Mouse (Mus musculus) liver, embryonic 13.5 days (tissue): Measurements from ENCODE around the gene Ndrg2. TPM values are rescaled to one million over a fixed set of nuclear protein-coding genes. Genes with fewer than 3 reads are reported as not detected.

ENCODE experiments used
- ATAC-seq: fragments of 200-750 bp; cut with Nextera tagmentation; 2 replicates; pipeline ENCODE4 v1.8.0; 2017; ENCODE audit warnings: low read depth, mild to moderate bottlenecking, moderate number of reproducible peaks, moderate library complexity
- DNase-seq: peaks from one replicate; pipeline ENCODE4 v3.0.0; 2022
- H3K27ac ChIP-seq: fragments of 300-500 bp; sonication (generic); 2 replicates; pipeline ENCODE4 v1.5.1; 2015; ENCODE audit warnings: moderate library complexity, mild to moderate bottlenecking, inconsistent platforms
- H3K27me3 ChIP-seq: fragments of 300-500 bp; sonication (generic); 2 replicates; pipeline ENCODE4 v1.6.1; 2015; ENCODE audit warnings: mild to moderate bottlenecking, inconsistent platforms
- H3K36me3 ChIP-seq: fragments of 300-500 bp; sonication (generic); 2 replicates; pipeline ENCODE4 v1.6.1; 2015; ENCODE audit warnings: mild to moderate bottlenecking, inconsistent platforms
- H3K4me1 ChIP-seq: fragments of 300-500 bp; sonication (generic); replicated peaks from 2 replicates; pipeline ENCODE4 v1.6.1; 2015; ENCODE audit warnings: inconsistent platforms
- H3K4me2 ChIP-seq: fragments of 300-500 bp; sonication (generic); 2 replicates; pipeline ENCODE4 v1.6.1; 2015; ENCODE audit warnings: inconsistent platforms, mild to moderate bottlenecking, moderate library complexity
- H3K4me3 ChIP-seq: fragments of 300-500 bp; sonication (generic); replicated peaks from 2 replicates; pipeline ENCODE4 v1.5.1; 2015; ENCODE audit warnings: mild to moderate bottlenecking, inconsistent platforms
- H3K9ac ChIP-seq: fragments of 300-500 bp; sonication (generic); 2 replicates; pipeline ENCODE4 v1.6.1; 2015; ENCODE audit warnings: mild to moderate bottlenecking, inconsistent platforms
- H3K9me3 ChIP-seq: fragments of 300-500 bp; sonication (generic); replicated peaks from 2 replicates; pipeline ENCODE4 v1.6.1; 2016; ENCODE audit warnings: inconsistent platforms
- WGBS: fragments of 180-500 bp; shearing (Covaris S2); methylation state at CpG from one replicate; pipeline ENCODE4 v1.1.7; 2015; ENCODE audit not compliant: insufficient replicate concordance; 5-methylcytosine and 5-hydroxymethylcytosine counted together
- polyA plus RNA-seq: library from polyadenylated mRNA; unstranded; fragments of >200 nt; fragmentation: Nextera tagmentation; extraction: Ambion mirVana; gene quantifications from 2 replicates; pipeline ENCODE4 v1.2.1, GENCODE M21; 2015

Gene Ndrg2
- polyA plus RNA-seq, 1 experiment from 2014 or later: 16.1 TPM

GRCm38 (mm10) chr14:51893094-51893794 lies 20.7 kb downstream of the Ndrg2 start:
- peaks cover 34% of the 10 kb centered on the region for H3K36me3 ChIP-seq
- no peak overlapping the region for H3K27ac ChIP-seq
- H3K9me3 ChIP-seq: no peaks in the 10 kb centered on the region
- no peaks in the 10 kb centered on the region for H3K27me3 ChIP-seq
- peaks cover 29% of the 10 kb centered on the region for H3K4me1 ChIP-seq
- 0 out of 2 replicates have a peak overlapping the region, but pooled peaks have one; percentile 10 for H3K9ac ChIP-seq
- H3K4me2 ChIP-seq: 0 out of 2 replicates have a peak overlapping the region, but pooled peaks have one; percentile 19
- DNase-seq (no peak), ATAC-seq (peak; percentile 63; the same call in 1 of the 2 replicates)
- no peak overlapping the region for H3K4me3 ChIP-seq
- whole genome bisulfite sequencing: 41% methylated on average over 10 of the region's 10 CpGs

- Histone ChIP-seq H3K9me3 (no peaks in the 10 kb centered on the region), H3K27ac (no peak within 1 kb of the TSS), H3K4me3 (no peak within 1 kb of the TSS), H3K9ac (peak within 1 kb of the TSS; percentile 10; the same call in 1 of the 2 replicates), H3K4me1 (peaks cover 29% of the 10 kb centered on the region), H3K4me2 (0 out of 2 replicates have a peak within 1 kb of the TSS, but pooled peaks have one; percentile 19), H3K27me3 (no peaks in the 10 kb centered on the region), H3K36me3 (peaks cover 42% of the 10 kb centered on the region)
- no peak for DNase-seq
- WGBS: 85% methylated on average over 9 of the region's 9 CpGs
- no peak for ATAC-seq
Observed at GRCm38 (mm10) chr14:51892191-51892939, 21.6 kb downstream of the Ndrg2 start, which contains the start of gene Slc39a2. Gene Slc39a2 (plus strand): TSS chr14:51892889.

- Histone ChIP-seq H3K4me1 (peaks cover 34% of the 10 kb centered on the region), H3K9ac (no peak overlapping the region), H3K4me3 (no peak overlapping the region), H3K9me3 (no peaks in the 10 kb centered on the region), H3K4me2 (no peak overlapping the region), H3K27ac (no peak overlapping the region), H3K27me3 (no peaks in the 10 kb centered on the region), H3K36me3 (peaks cover 51% of the 10 kb centered on the region)
- no peak for ATAC-seq
- DNase-seq: no peak
- WGBS: 82% methylated on average over 6 of the region's 6 CpGs
Observed at GRCm38 (mm10) chr14:51889833-51890232, 24.1 kb downstream of the Ndrg2 start.

DNA sequence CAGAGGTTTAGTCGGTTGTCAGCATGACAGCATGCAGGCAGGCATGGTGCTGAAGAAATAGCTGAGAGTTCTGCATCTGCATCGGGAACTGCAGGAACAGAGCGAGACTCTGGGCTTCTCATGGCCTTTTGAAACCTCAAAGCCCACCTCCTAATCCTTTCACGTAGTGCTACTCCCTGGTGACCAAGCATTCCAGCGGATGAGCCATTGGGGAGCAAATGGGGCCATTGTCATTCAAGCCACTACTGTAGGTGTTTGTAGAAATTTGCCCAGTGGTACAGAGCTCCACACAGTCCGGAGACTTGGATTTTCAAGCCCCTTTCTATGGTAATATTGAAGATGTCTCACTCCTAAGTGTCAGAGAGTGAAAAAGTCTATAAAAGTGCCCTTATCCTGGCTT lies 27.9 kb downstream of the Ndrg2 start:
- ATAC-seq: no peak
- 68% methylated on average over 6 of the region's 6 CpGs for WGBS
- DNase-seq: no peak
- H3K27ac ChIP-seq: no peak overlapping the region
- H3K4me1 ChIP-seq: peaks cover 22% of the 10 kb centered on the region
- no peaks in the 10 kb centered on the region for H3K27me3 ChIP-seq
- peaks cover 42% of the 10 kb centered on the region for H3K36me3 ChIP-seq
- H3K4me3 ChIP-seq: peak overlapping the region; percentile 82
- peak overlapping the region; percentile 95 for H3K4me2 ChIP-seq
- 0 out of 2 replicates have a peak overlapping the region, but pooled peaks have one; percentile 17 for H3K9ac ChIP-seq
- H3K9me3 ChIP-seq: no peaks in the 10 kb centered on the region

GRCm38 (mm10) chr14:51884598-51885331 lies 29.2 kb downstream of the Ndrg2 start, which contains the start of gene Mettl17:
Gene Mettl17 (plus strand): TSS chr14:51884842.
- Histone ChIP-seq H3K27ac (peak within 1 kb of the TSS; percentile 72), H3K9ac (peak within 1 kb of the TSS; percentile 78), H3K4me3 (peak within 1 kb of the TSS; percentile 82), H3K4me2 (peak within 1 kb of the TSS; percentile 95), H3K4me1 (peaks cover 22% of the 10 kb centered on the region), H3K36me3 (peaks cover 31% of the 10 kb centered on the region), H3K27me3 (no peaks in the 10 kb centered on the region), H3K9me3 (no peaks in the 10 kb centered on the region)
- DNase-seq (peak; percentile 90), ATAC-seq (peak; percentile 98)
- WGBS: under 1% methylated on average over 43 of the region's 43 CpGs

- H3K9me3 ChIP-seq: no peaks in the 10 kb centered on the region
- peaks cover 24% of the 10 kb centered on the region for H3K36me3 ChIP-seq
- H3K27ac ChIP-seq: 0 out of 2 replicates have a peak overlapping the region, but pooled peaks have one; percentile 29
- WGBS: 2% methylated on average over 14 of the region's 14 CpGs
- H3K9ac ChIP-seq: 0 out of 2 replicates have a peak overlapping the region, but pooled peaks have one; percentile 39
- H3K27me3 ChIP-seq: no peaks in the 10 kb centered on the region
- H3K4me3 ChIP-seq: peak overlapping the region; percentile 82
- peak overlapping the region; percentile 95 for H3K4me2 ChIP-seq
- ATAC-seq: peak; percentile 5; the same call in 1 of the 2 replicates
- no peak for DNase-seq
- H3K4me1 ChIP-seq: peaks cover 22% of the 10 kb centered on the region
Observed at GRCm38 (mm10) chr14:51884031-51884544, 29.9 kb downstream of the Ndrg2 start.

DNA sequence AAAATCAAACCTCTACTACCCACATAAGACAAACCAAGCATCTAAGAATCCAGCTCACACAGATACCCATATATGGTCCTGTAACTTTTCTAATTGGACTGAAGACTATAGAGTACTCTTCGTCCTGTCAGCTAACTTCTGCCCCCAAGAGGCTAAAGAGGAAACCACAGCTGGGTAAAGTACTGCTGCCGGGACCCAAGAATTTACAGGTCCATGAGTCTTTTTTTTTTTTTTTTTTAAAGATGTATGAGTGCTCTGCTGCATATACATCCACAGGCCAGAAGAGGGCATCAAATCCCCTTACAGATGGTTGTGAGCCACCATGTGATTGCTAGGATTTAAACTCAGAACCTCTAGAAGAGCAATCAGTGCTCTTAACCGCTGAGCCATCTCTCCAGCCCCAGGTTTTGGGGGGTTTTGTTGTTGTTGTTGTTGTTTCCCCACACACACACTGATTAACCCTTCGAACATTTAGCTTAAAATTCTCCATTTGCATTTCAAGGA lies 30.4 kb downstream of the Ndrg2 start:
- Histone ChIP-seq H3K4me1 (peaks cover 22% of the 10 kb centered on the region), H3K9me3 (no peaks in the 10 kb centered on the region), H3K27ac (0 out of 2 replicates have a peak overlapping the region, but pooled peaks have one; percentile 29), H3K4me3 (peak overlapping the region; percentile 82), H3K4me2 (peak overlapping the region; percentile 95), H3K36me3 (peaks cover 19% of the 10 kb centered on the region), H3K9ac (no peak overlapping the region), H3K27me3 (no peaks in the 10 kb centered on the region)
- WGBS: under 1% methylated on average over 4 of the region's 4 CpGs
- DNase-seq (peak; percentile 38), ATAC-seq (peak; percentile 12; the same call in 1 of the 2 replicates)

DNA sequence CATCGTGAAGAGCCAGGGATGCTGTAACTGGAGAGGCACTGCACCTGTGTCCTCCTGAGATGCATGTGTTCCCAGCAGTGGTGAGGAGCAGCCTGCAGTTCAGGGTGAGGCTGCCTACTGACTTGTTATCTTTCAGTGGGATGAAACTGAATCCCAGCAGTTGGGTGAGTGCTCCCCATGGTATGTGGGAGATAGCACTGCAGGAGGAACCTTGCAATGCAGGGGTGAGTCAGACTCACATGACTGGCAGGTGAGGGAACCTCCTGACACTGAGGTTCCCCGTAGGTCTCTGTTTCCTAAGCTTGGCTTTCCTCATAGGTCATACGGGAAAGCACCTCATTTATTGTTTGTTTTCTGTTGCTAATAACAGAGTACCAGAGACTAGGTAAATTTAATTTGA lies 36.4 kb downstream of the Ndrg2 start:
- 68% methylated on average over 3 of the region's 3 CpGs for WGBS
- H3K27ac ChIP-seq: no peak overlapping the region
- H3K9me3 ChIP-seq: no peaks in the 10 kb centered on the region
- H3K27me3 ChIP-seq: 0 out of 2 replicates have a peak, but pooled peaks cover 3% of the 10 kb centered on the region
- no peak for ATAC-seq
- H3K4me3 ChIP-seq: no peak overlapping the region
- no peaks in the 10 kb centered on the region for H3K4me1 ChIP-seq
- H3K4me2 ChIP-seq: no peak overlapping the region
- no peaks in the 10 kb centered on the region for H3K36me3 ChIP-seq
- no peak overlapping the region for H3K9ac ChIP-seq
- DNase-seq: no peak

- H3K27ac ChIP-seq: no peak overlapping the region
- DNase-seq (no peak), ATAC-seq (no peak)
- H3K9me3 ChIP-seq: no peaks in the 10 kb centered on the region
- 0 out of 2 replicates have a peak, but pooled peaks cover 3% of the 10 kb centered on the region for H3K27me3 ChIP-seq
- H3K9ac ChIP-seq: no peak overlapping the region
- no peaks in the 10 kb centered on the region for H3K4me1 ChIP-seq
- H3K4me2 ChIP-seq: no peak overlapping the region
- 65% methylated on average over 9 of the region's 9 CpGs for WGBS
- H3K36me3 ChIP-seq: no peaks in the 10 kb centered on the region
- H3K4me3 ChIP-seq: no peak overlapping the region
Observed at GRCm38 (mm10) chr14:51871741-51872140, 42.2 kb downstream of the Ndrg2 start.

- no peaks in the 10 kb centered on the region for H3K4me1 ChIP-seq
- H3K4me3 ChIP-seq: no peak overlapping the region
- H3K27ac ChIP-seq: no peak overlapping the region
- DNase-seq (no peak), ATAC-seq (no peak)
- no peaks in the 10 kb centered on the region for H3K36me3 ChIP-seq
- H3K4me2 ChIP-seq: no peak overlapping the region
- 0 out of 2 replicates have a peak, but pooled peaks cover 3% of the 10 kb centered on the region for H3K27me3 ChIP-seq
- H3K9me3 ChIP-seq: no peaks in the 10 kb centered on the region
- WGBS: 39% methylated on average over 2 of the region's 2 CpGs
- H3K9ac ChIP-seq: no peak overlapping the region
Observed at GRCm38 (mm10) chr14:51870756-51871155, 43.2 kb downstream of the Ndrg2 start.
